Mouse (Mus musculus): Measurements from ENCODE around the gene Atp6v1b1. TPM values are rescaled to one million over a fixed set of nuclear protein-coding genes. Genes with fewer than 3 reads are reported as not detected.

Atp6v1b1 gene
- polyA plus RNA-seq (2012; rRNA removed; ENCODE audit: low replicate concordance), result not detected in 2 replicates

DNA sequence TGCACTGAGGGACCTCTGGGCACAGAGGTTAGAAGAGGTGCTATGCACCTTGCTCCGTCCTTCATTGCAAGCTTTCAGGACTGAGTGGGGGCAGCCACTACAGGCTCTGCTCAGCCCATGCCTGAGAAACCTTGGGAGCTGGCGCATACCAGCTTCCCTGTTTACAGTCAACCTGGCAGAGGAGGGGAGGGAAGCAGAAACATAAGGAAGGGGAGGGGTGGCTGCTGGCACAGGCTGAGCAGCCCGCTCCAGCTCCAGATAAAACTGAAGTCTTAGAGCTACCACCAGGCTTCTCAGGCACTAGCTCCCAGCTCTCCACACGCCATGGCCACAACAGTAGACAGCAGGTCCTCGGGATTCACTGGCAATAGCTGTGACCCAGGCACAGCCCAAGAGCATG, at the start of gene Atp6v1b1:
Gene Atp6v1b1, plus strand, starts transcription at position 230 of the 400 bp plus-strand sequence.

DNA sequence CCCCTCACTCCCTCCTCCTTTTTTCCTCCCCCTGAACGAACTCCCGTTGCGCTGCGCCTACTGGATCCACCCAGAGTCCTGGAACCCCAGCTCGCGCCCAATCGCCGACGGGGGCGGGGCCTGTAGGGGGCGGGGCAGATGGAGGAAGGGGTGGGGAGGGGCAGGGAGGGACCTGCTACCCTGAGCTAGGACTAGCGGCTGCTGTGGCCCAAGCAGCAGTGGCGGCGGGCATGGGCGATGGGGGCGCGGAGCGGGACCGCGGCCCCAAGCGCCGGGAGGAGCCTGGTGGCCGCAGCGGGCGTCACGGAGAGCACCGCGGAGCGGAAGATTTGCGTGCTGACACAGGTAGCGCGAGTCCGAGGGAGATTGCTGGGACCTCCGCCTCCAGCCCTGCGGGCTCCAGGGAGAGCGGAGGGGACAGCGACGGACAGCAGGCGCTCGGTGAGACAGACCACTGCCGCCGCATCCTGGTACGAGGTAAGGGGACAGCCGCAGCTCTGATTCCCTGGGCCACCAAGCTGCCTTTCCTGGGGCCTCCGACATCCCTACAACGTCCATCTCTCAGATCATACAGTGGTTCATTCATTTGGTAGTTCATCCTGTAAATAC, 31.6 kb upstream of the Atp6v1b1 start, which contains the start of gene Vax2:
Gene Vax2, plus strand, starts transcription at position 198 of the 609 bp plus-strand sequence.

DNA sequence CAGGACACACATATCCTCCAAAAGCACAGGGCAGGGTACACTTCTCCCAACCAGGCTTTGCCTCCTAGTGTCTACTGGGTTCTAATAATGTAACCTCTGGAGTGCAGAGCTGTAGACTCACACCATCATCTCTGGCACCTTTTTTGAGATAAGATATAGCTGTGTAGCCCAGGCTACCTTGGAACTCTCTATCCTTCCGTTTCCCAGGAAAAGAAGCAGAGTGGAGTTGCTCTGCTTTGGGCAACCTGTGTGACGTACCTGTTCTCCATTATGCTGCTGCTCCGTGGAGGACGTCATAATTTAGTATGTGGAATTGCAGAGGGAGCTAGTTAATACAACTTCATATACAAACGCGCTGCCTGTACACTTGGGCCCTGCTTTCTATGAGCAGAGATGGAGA, 19.6 kb downstream of the Atp6v1b1 start, which contains the start of gene Ankrd53:
Gene Ankrd53, plus strand, starts transcription at position 301 of the 400 bp plus-strand sequence.

DNA sequence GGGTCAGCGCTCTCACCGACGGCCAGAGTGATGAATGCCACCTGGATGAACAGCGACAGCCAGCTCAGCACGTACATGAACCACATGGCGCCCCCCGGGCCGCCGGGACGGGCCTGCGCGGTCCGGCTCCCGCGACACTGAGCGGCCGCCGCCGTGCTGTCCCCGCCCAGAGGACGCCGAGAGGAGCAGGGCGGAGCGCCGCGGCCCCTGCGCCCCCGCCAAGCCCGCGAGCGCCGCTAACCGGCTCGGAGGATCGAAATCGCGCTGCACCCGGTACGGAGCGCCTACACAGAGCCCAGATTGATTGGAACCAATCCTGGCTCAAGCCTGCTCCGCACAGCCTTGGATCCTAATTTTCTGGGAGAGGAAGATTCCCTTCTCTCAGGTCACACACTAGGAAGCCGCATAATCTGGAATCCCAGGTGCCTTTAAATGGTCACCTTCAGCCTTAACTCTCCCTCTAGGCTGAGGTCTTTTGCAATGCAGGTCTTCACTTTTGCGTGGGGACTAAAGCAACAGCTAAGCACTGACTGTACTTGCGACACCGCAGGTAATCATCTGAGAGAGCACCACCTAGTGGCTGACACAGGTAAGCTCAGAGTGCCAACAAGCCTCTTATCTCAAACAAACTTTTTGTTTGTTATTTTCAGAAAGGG, 33.0 kb downstream of the Atp6v1b1 start, which contains the start of gene Tex261:
Gene Tex261, minus strand, starts transcription at position 176 of the 656 bp plus-strand sequence.

DNA sequence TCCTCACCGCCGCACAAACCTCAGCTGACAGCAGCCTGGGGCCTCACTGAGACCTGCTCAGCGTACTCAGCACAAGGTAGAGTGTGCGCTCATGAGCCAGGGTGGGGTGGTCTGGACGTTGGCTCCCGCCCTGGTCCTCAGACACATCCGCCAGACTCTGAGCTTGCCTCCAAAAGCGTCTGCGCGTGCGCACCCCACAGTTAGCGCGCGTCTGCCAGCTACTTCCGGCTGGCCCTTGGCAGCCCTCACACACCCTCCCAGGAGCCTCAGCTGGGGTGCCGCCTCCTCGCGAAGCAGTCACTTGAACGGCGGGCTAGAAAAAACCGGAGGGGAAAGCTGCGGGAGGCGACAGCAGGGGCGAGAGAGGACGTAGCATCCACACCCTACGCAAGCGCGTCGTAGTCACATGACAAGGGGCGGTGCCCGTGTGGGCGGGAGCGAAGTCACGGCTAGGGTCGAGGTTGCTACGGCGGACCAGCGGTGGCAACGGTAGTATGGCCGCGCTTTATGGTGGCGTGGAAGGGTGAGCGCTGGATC, 52.0 kb downstream of the Atp6v1b1 start, which contains the start of gene Nagk:
Gene Nagk, plus strand, starts transcription at position 223 of the 537 bp plus-strand sequence.

Other genes with a start within 250 kb of the Atp6v1b1 start
- gene Dguok, start 236.0 kb upstream of the Atp6v1b1 start, polyA plus RNA-seq (2012; rRNA removed; ENCODE audit: low replicate concordance), result 81.5 and 83.6 TPM in 2 replicates
- 37.2 and 899 TPM in 2 replicates for gene Actg2, start 206.7 kb upstream of the Atp6v1b1 start, polyA plus RNA-seq (2012; rRNA removed; ENCODE audit: low replicate concordance)
- gene Stambp, start 170.3 kb upstream of the Atp6v1b1 start, polyA plus RNA-seq (2012; rRNA removed; ENCODE audit: low replicate concordance), result 21.4 TPM in 2 replicates
- not detected in 2 replicates for gene Clec4f, start 86.8 kb upstream of the Atp6v1b1 start, polyA plus RNA-seq (2012; rRNA removed; ENCODE audit: low replicate concordance)
- 0.07 TPM in 1 of 2 replicates, not detected in the other for gene Cd207, start 65.1 kb upstream of the Atp6v1b1 start, polyA plus RNA-seq (2012; rRNA removed; ENCODE audit: low replicate concordance)
- gene Vax2, start 31.7 kb upstream of the Atp6v1b1 start, polyA plus RNA-seq (2012; rRNA removed; ENCODE audit: low replicate concordance), result not detected in 2 replicates
- not detected in 2 replicates for gene Ankrd53, start 19.7 kb downstream of the Atp6v1b1 start, polyA plus RNA-seq (2012; rRNA removed; ENCODE audit: low replicate concordance)
- 129 and 163 TPM in 2 replicates for gene Tex261, start 32.8 kb downstream of the Atp6v1b1 start, polyA plus RNA-seq (2012; rRNA removed; ENCODE audit: low replicate concordance)
- gene Nagk, start 52.0 kb downstream of the Atp6v1b1 start, polyA plus RNA-seq (2012; rRNA removed; ENCODE audit: low replicate concordance), result 31.9 and 33.2 TPM in 2 replicates
- 12.0 and 14.2 TPM in 2 replicates for gene Paip2b, start 88.8 kb downstream of the Atp6v1b1 start, polyA plus RNA-seq (2012; rRNA removed; ENCODE audit: low replicate concordance)
- 13.2 and 14.7 TPM in 2 replicates for gene Zfp638, start 124.1 kb downstream of the Atp6v1b1 start, polyA plus RNA-seq (2012; rRNA removed; ENCODE audit: low replicate concordance)

All from subcutaneous adipose tissue, adult 2 months (tissue).